Mouse (Mus musculus) layer of hippocampus, adult 8-10 months (tissue): ENCODE measurements at regions not wholly inside any gene's neighbourhood (a gene's known extent, or its start where the extent isn't known, plus 50 kb on each side); places are given as distances from the start of the nearest gene placed in this dataset.
A peak's percentile ranks its signal among the peaks of the same experiment; 100 is the strongest.
"Not testable (repeated sequence)": the region's sequence is repeated elsewhere in the genome, so short reads cannot be mapped to it uniquely, and the experiment has no call there.

Experiments
- DNase-seq, 2 experiments: peaks; one replicate each; pipeline ENCODE4 v3.0.0; 2022; ENCODE audit warnings: low spot score in 2 of 2
- microRNA-seq, 2 experiments: library from miRNA; unstranded; fragments of <30 nt; microRNA quantifications; one replicate each; pipeline ENCODE4 v1.2.0; 2022

- peak in 1 of 2 experiments; percentile 50 for DNase-seq
These were observed 97.7 kb upstream of the Zcchc13 start for GRCm38 (mm10) chrX:103532620-103533199.

DNA sequence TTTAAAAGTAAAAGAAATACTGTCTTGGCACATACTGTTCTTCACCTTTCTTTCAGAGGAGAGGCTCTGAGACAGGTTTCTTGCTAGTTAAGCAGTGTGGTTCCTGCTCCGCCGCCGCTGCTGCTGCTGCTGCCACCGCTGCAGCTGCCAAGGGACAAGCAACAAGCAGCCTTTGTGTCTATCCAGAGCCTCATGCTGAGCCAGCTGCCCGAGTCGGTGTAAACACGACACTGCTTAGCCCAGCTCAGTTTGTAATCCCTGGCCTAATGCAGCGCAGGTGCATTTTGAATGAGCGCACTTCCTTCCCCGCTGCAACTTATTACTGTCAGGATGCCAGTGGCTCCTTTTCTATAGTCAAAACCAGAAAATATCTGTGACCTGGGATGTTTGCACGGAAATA is 97.1 kb upstream of the Zcchc13 start:
- DNase-seq: peak; percentile 41 to 56

- no peak for DNase-seq
These were observed 96.6 kb upstream of the Zcchc13 start for GRCm38 (mm10) chrX:103533831-103534230.

DNA sequence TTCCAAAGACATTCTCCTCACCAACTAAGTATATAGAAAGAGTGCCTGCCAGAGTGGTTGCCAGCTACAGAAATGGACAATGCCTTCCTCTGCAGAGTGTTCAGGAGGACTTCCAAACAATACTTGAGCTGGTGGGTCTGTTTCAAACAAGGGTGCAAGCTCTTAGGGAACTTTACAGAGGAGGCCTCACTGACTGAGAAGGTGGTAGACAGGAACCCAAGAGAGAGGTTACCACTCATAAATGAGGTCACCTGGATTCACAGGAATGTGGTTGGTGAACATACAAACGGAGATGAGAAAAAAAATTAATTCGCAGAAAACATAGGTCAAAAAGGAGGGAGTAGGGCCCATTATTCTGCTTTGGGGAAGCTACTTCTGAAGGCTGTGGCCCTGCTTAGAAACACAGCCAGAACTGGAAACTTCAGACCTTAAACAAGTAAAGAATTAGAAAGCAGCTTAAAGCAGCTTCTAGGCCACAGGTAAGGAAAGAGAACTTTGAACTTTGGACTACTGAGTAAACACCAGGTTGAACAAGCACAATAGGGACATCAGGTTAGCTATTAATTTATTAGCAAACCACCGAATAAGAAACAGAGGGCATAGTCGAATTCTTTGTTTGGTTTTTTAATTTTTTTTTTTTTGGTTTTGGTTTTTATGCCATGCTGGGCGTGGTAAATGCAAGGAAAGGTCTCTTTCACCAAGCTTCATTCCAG is 83.7 kb upstream of the Zcchc13 start:
- DNase-seq: no peak

- DNase-seq: peak; percentile 52 to 55
These were observed 79.1 kb upstream of the Zcchc13 start for GRCm38 (mm10) chrX:103551304-103551703.

DNA sequence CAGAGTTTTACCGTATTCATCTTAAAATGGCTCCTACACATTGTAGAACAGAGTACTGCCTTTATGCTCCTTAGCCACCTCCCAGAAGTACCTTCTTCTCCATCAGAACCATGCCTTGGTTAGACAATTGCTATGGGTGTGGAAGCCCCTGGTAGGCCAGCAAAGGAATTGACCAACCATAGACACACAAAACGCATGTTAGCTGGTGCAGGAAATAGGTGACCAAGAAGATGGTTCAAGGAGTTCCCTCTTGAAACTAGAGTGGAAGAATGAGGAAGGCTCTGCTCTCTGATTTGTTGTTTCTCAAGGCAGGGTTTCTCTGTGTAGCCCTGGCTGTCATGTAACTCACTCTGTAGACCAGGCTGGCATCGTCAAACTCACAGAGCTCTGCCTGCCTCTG is 77.2 kb upstream of the Zcchc13 start:
- DNase-seq: no peak

GRCm38 (mm10) chrX:103553605-103554004 is 76.8 kb upstream of the Zcchc13 start:
- no peak for DNase-seq

- not testable (repeated sequence) for DNase-seq
These were observed 75.1 kb upstream of the Zcchc13 start for GRCm38 (mm10) chrX:103555041-103555986.

DNA sequence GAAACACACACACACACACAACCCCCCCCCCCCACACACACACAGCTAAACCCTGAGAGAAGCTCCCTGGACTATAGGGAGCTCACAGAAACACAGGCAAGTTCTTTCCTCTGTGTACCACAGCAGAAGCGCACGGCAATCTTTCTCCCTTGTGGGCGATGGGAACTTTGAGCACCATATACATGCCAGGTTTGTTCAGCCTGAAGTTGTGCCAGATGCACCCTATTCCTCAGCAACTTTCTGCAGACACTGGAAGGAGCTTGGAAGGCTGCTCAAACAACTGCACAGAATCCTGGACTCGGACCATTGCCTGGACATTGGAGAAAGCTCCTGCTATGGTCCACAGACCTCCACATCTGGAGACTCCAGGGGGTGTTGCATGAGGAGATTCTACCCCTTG is 74.3 kb upstream of the Zcchc13 start:
- DNase-seq: no peak

- DNase-seq: no peak
These were observed 73.5 kb upstream of the Zcchc13 start for GRCm38 (mm10) chrX:103556681-103557490.

DNA sequence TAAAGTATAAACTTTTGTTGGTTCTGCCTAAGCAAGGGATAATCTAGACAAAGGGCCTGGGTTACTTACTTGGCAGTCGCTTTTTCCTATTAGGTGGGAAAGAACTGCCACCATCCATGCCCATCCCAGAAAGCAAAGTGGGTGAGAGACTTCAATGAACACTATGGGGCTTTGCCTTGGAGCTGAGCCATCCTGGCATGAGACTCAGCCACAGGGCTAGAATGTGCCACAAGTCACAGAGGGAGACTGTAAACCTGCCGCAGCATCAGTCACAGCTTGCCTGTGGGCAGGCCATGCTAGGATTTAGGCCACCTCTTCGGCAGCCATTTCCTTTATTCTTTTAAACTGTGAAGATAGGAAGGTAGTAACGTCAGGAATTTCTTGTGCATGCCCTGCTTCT is 72.9 kb upstream of the Zcchc13 start:
- no peak for DNase-seq

DNA sequence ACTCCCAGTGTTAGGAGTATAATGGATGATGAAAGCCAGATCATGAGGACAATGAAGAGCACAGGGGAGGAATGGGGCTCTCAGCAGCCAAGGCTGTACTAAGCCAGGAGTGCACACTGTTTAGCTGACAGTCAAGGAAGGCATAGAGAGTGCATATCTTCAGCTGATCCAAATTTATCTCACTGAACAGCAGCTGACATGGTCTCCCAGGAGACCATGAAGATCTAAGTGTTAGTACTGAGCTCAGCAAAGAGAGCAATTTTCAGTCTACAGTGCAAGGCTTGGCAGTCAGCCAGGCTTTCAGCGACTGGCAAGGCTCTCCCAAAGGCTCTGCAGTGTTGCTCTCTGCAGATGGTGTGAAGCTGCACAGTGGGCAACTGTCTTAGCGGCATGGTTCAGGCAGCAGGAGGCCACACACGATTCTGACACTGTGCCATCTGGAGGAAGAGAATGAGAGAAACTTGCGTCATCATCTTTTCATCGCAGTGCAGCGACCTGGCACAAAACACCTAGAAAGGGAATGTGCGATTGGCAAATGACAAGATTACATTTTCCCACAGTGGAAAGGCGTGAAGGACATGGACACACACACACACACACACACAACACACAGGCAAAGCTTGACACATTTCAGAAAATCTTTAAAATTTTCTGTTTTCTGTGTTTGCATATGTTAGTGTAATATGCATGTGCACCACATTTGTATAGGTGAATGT is 66.7 kb upstream of the Zcchc13 start:
- DNase-seq: peak; percentile 83 to 89

GRCm38 (mm10) chrX:103573344-103573743 is 57.0 kb upstream of the Zcchc13 start:
- DNase-seq: no peak

DNA sequence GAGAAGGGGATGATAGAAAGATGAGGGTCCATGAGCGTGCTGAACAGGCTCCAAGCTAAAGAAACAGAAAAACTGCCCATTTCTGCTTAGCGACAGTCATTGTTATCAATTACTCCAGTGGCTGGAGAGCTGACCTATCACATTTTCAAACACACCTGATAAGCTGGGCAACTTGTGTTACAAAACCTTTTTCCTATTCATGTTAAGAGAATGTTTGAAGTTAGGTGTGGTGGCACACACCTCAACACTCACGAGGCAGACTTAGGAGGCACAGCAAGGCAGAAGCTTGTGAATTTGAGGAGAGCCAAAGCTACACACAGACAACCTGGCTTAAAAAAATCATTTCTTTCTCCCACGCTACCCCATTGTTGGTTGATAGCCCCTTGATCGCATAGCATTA is 50.9 kb upstream of the Zcchc13 start:
- DNase-seq: no peak

Small RNA genes in the stretch of these regions (microRNA-seq; reads per million reads assigned to microRNA genes)
- gene Mir374b (0 reads per million in 2 experiments), gene Mir374c (0 reads per million in 2 experiments), gene Mir421 (386 to 411 reads per million in 2 experiments)
